In the genomic region with DNA sequence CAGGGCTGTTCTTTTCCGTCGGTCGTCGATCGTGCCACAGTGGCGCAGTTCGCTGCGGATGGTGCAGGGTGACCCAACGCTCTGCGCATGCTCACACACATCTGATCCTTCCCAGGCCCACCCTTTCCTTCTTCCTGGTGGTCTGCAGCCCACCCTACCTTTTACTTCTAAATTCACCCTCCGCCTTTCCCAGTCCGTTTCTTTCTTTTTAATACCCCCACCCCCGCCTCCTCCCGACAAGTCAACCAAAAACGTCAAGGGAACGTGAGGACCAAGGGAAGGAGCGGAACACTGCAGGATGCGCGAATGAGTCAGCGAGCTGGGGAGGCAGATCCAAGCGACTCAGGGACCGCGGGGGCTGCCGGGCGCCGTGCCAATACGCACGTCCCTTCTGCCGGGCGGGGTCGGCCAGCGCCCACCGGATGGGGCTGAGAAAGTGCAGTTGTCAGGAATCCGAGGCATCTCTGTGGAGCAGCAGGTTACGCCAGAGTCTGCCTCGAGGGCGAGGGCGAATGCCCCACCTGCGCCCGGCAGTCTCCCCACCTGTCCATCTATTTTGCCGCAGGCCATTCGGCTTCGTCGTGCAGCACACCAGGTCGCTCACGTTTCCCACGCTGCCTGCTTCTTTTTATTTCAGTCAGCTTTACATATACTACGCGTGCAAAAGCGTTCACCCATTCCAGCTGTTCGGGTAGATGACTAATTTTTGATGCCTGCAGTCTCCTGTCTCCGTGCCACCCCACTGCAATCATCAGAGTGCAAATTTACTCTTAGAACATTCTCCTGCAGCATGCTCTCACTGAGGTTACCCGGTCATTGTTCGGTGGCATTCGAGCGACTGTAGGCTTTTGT, we compare ENCODE assay signal across 8 mouse cellular contexts. TPM values are rescaled to one million over a fixed set of nuclear protein-coding genes. Genes with fewer than 3 reads are reported as not detected.
DNase-seq lines count a peak whose midpoint lies in the region; ATAC-seq and TF ChIP-seq lines count a peak whose summit lies in the region.

No protein-coding gene starts in this region.

- H3K27me3 ChIP-seq in embryonic facial prominence, embryonic 15.5 days: peaks cover 3% of the 10 kb centered on the region; the same call in 1 of the 2 replicates
- peaks cover 31% of the 10 kb centered on the region for H3K27me3 ChIP-seq in hindbrain, embryonic 10.5 days (ENCODE audit: insufficient read depth, poor library complexity, severe bottlenecking)
- H3K27me3 ChIP-seq in midbrain, postnatal 0 days (ENCODE audit: insufficient read depth, low read length): no peaks in the 10 kb centered on the region

- H3K36me3 ChIP-seq in embryonic facial prominence, embryonic 15.5 days: no peaks in the 10 kb centered on the region
- H3K36me3 ChIP-seq in hindbrain, embryonic 10.5 days: no peaks in the 10 kb centered on the region
- H3K36me3 ChIP-seq in midbrain, postnatal 0 days (ENCODE audit: insufficient read depth, low read length): no peaks in the 10 kb centered on the region

- peak overlapping the region; percentile 50 for H3K4me3 ChIP-seq in embryonic facial prominence, embryonic 15.5 days (replicated peaks)
- peak overlapping the region; percentile 62 for H3K4me3 ChIP-seq in hindbrain, embryonic 10.5 days
- H3K4me3 ChIP-seq in midbrain, postnatal 0 days (ENCODE audit: low read depth, low read length): peak overlapping the region; percentile 48

- ATAC-seq in embryonic facial prominence, embryonic 15.5 days (ENCODE audit: insufficient number of reproducible peaks, low FRiP score, low TSS enrichment, low read depth): peak; percentile 75
- ATAC-seq in midbrain, postnatal 0 days (ENCODE audit: low FRiP score): peak; percentile 90

- peak; percentile 7 for DNase-seq in gastrocnemius, adult 18-20 months (ENCODE audit: low spot score)
- DNase-seq in gastrocnemius, postnatal 36 days: no peak
- DNase-seq in brain, adult 2 months (ENCODE audit: low read depth, low spot score): peak; percentile 95
- DNase-seq in hindbrain, embryonic 10.5 days (ENCODE audit: low spot score): peak; percentile 77
- peak; percentile 79 to 90 for DNase-seq in left cerebral cortex, postnatal 25 days (ENCODE audit: low spot score in 2 of 2)
- DNase-seq in midbrain, postnatal 0 days (ENCODE audit: low spot score): peak; percentile 91
- peak; percentile 58 for DNase-seq in testis, postnatal 10 days (ENCODE audit: low spot score)

- intact Hi-C loops in gastrocnemius, postnatal 36 days (cut with DNase I): no loop called here
- intact Hi-C loops in left cerebral cortex, postnatal 25 days (cut with DNase I): loop anchor here (1.0 to 5.0 kb wide), 3 partner anchors 22 to 62 kb away; partner anchors contain the start of gene Slc2a3

- H3K27ac ChIP-seq in embryonic facial prominence, embryonic 15.5 days (replicated peaks): no peak overlapping the region; the same call in 1 of the 2 replicates
- H3K27ac ChIP-seq in hindbrain, embryonic 10.5 days: peak overlapping the region; percentile 89
- H3K27ac ChIP-seq in midbrain, postnatal 0 days (ENCODE audit: low read depth, low read length): peak overlapping the region; percentile 97

- H3K9ac ChIP-seq in embryonic facial prominence, embryonic 15.5 days: no peak overlapping the region; the same call in 1 of the 2 replicates
- H3K9ac ChIP-seq in midbrain, postnatal 0 days (replicated peaks; ENCODE audit: low read length, poor library complexity, severe bottlenecking): peak overlapping the region; percentile 68

- peak overlapping the region; percentile 93 for H3K4me2 ChIP-seq in embryonic facial prominence, embryonic 15.5 days (replicated peaks)
- H3K4me2 ChIP-seq in midbrain, postnatal 0 days (ENCODE audit: low read depth, low read length, poor library complexity, severe bottlenecking): peak overlapping the region; percentile 68

- peaks cover 13% of the 10 kb centered on the region for H3K4me1 ChIP-seq in embryonic facial prominence, embryonic 15.5 days
- peaks cover 37% of the 10 kb centered on the region for H3K4me1 ChIP-seq in hindbrain, embryonic 10.5 days (replicated peaks)
- peaks cover 3% of the 10 kb centered on the region; the same call in 1 of the 2 replicates for H3K4me1 ChIP-seq in midbrain, postnatal 0 days (ENCODE audit: insufficient read depth, low read length)

- TF ChIP-seq CTCF in midbrain, postnatal 0 days (IDR thresholded peaks at IDR 0.05): 0 out of 2 replicates have a peak, but pooled peaks have one; percentile 17

- no peaks in the 10 kb centered on the region for H3K9me3 ChIP-seq in embryonic facial prominence, embryonic 15.5 days (replicated peaks)
- no peaks in the 10 kb centered on the region for H3K9me3 ChIP-seq in hindbrain, embryonic 10.5 days
- H3K9me3 ChIP-seq in midbrain, postnatal 0 days (ENCODE audit: low read length): no peaks in the 10 kb centered on the region

- under 1% methylated on average over 56 of the region's 56 CpGs for WGBS in embryonic facial prominence, embryonic 15.5 days
- under 1% methylated on average over 56 of the region's 56 CpGs for WGBS in hindbrain, embryonic 10.5 days
- WGBS in midbrain, postnatal 0 days: under 1% methylated on average over 56 of the region's 56 CpGs

RNA-seq across cellular contexts. Expression of gene Slc2a3, which starts 36.8 kb away (rescaled TPM):
- 1 to 10 TPM; 5.0 to 7.1 TPM for total RNA-seq in gastrocnemius, adult 18-20 months (2021)
- 1 to 10 TPM; 1.0 to 1.2 TPM for total RNA-seq in gastrocnemius, postnatal 36 days (2021)
- 30.2 and 40.2 TPM in 2 replicates for polyA plus RNA-seq in embryonic facial prominence, embryonic 15.5 days (2015; fragmentation: Nextera tagmentation; extraction: Ambion mirVana)
- polyA plus RNA-seq in hindbrain, embryonic 10.5 days (2016; fragmentation: Nextera tagmentation; extraction: Ambion mirVana): 38.5 and 57.1 TPM in 2 replicates
- 100 to 1,000 TPM; 142 to 156 TPM for total RNA-seq in left cerebral cortex, postnatal 25 days (2021)
- total RNA-seq in midbrain, postnatal 0 days (2014; rRNA removed): 96.0 and 129 TPM in 2 replicates
- polyA plus RNA-seq in midbrain, postnatal 0 days (2015; fragmentation: Nextera tagmentation; extraction: Ambion mirVana): 48.4 and 50.1 TPM in 2 replicates

RNA-seq across cellular contexts. Expression of gene Foxj2, which starts 55.0 kb away (rescaled TPM):
- total RNA-seq in gastrocnemius, adult 18-20 months (2021): 10 to 100 TPM; 26.2 to 29.3 TPM
- 10 to 100 TPM; 19.8 to 22.4 TPM for total RNA-seq in gastrocnemius, postnatal 36 days (2021)
- 7.4 and 8.3 TPM in 2 replicates for polyA plus RNA-seq in embryonic facial prominence, embryonic 15.5 days (2015; fragmentation: Nextera tagmentation; extraction: Ambion mirVana)
- polyA plus RNA-seq in hindbrain, embryonic 10.5 days (2016; fragmentation: Nextera tagmentation; extraction: Ambion mirVana): 2.5 and 3.6 TPM in 2 replicates
- 10 to 100 TPM; 27.1 to 28.6 TPM for total RNA-seq in left cerebral cortex, postnatal 25 days (2021)
- 24.4 and 27.2 TPM in 2 replicates for total RNA-seq in midbrain, postnatal 0 days (2014; rRNA removed)
- 8.6 and 8.8 TPM in 2 replicates for polyA plus RNA-seq in midbrain, postnatal 0 days (2015; fragmentation: Nextera tagmentation; extraction: Ambion mirVana)

RNA-seq across cellular contexts. Expression of gene Nanog, which starts 57.4 kb away (rescaled TPM):
- total RNA-seq in gastrocnemius, adult 18-20 months (2021): not detected
- not detected for total RNA-seq in gastrocnemius, postnatal 36 days (2021)
- 0.33 and 0.34 TPM in 2 replicates for polyA plus RNA-seq in embryonic facial prominence, embryonic 15.5 days (2015; fragmentation: Nextera tagmentation; extraction: Ambion mirVana)
- polyA plus RNA-seq in hindbrain, embryonic 10.5 days (2016; fragmentation: Nextera tagmentation; extraction: Ambion mirVana): 0.12 and 0.24 TPM in 2 replicates
- under 1 TPM in 1 of 2 experiments, not detected in 1; 0.16 TPM for total RNA-seq in left cerebral cortex, postnatal 25 days (2021)
- 0.09 and 0.16 TPM in 2 replicates for total RNA-seq in midbrain, postnatal 0 days (2014; rRNA removed)
- polyA plus RNA-seq in midbrain, postnatal 0 days (2015; fragmentation: Nextera tagmentation; extraction: Ambion mirVana): 0.07 and 0.10 TPM in 2 replicates

Comparison
In these comparisons a context has a peak if more than half of its experiments do, and no peak if none do; other contexts are left out.
1. DNase-seq: peak in gastrocnemius, adult 18-20 months (single experiment), brain, adult 2 months (single experiment), hindbrain, embryonic 10.5 days (single experiment), left cerebral cortex, postnatal 25 days (2 of 2), midbrain, postnatal 0 days (single experiment) and testis, postnatal 10 days (single experiment); none in gastrocnemius, postnatal 36 days (0 of 2).
2. RNA of gene Slc2a3, which starts 36.8 kb away (total RNA-seq): 142 to 156 TPM in left cerebral cortex, postnatal 25 days and 96.0 to 129 TPM in midbrain, postnatal 0 days; 5.0 to 7.1 TPM in gastrocnemius, adult 18-20 months and 1.0 to 1.2 TPM in gastrocnemius, postnatal 36 days; every median in the first group is over 10 times any median in the second.
3. Peak in every context shown above with its lines, with median percentiles within 50 percentile points of each other: H3K4me3 ChIP-seq.